Mouse (Mus musculus) CH12.LX (cell line): ENCODE measurements around the gene Rpl36al. TPM values are rescaled to one million over a fixed set of nuclear protein-coding genes. Genes with fewer than 3 reads are reported as not detected.
A peak's percentile ranks its signal among the peaks of the same experiment; 100 is the strongest.
"Not testable (repeated sequence)": the region's sequence is repeated elsewhere in the genome, so short reads cannot be mapped to it uniquely, and the experiment has no call there.

Experiments used
- DNase-seq: peaks from one replicate; pipeline ENCODE4 v3.0.0-alpha.2; 2013; ENCODE audit errors: extremely low read depth
- H3K27ac ChIP-seq: 2 replicates; pipeline ENCODE4 v1.5.1; 2012; ENCODE audit warnings: low read depth, mild to moderate bottlenecking, control low read depth, moderate library complexity; ENCODE audit not compliant: insufficient read depth
- H3K27me3 ChIP-seq: replicated peaks from 2 replicates; pipeline ENCODE3; 2012; ENCODE audit warnings: inconsistent platforms
- H3K36me3 ChIP-seq, 2 experiments: replicated peaks in 1 of 2; 2 replicates each; pipeline versions ENCODE3 to v1.6.1; 2012; ENCODE audit warnings: inconsistent platforms in 1 of 2, low read length in 1 of 2, mild to moderate bottlenecking in 1 of 2, mixed read lengths in 1 of 2, moderate library complexity in 1 of 2; ENCODE audit not compliant: control insufficient read depth in 1 of 2, insufficient read depth in 1 of 2
- H3K4me1 ChIP-seq, 2 experiments: 2 replicates each; pipeline ENCODE4 v1.6.1; 2012; ENCODE audit warnings: inconsistent platforms in 1 of 2, moderate library complexity in 1 of 2; ENCODE audit not compliant: insufficient read depth in 2 of 2, control insufficient read depth in 1 of 2
- H3K4me2 ChIP-seq: 2 replicates; pipeline ENCODE4 v1.6.1; 2012; ENCODE audit warnings: low read depth, mild to moderate bottlenecking, control low read depth; ENCODE audit not compliant: poor library complexity, insufficient read depth, severe bottlenecking
- H3K4me3 ChIP-seq, 3 experiments: fragments of 150-350 bp in 1 of 3; sonication (generic) in 1 of 3; replicated peaks in 1 of 3; 2 replicates each; pipeline versions ENCODE3 to v1.5.1; 2011 to 2012; ENCODE audit warnings: low read depth in 2 of 3, low read length in 2 of 3, mild to moderate bottlenecking in 2 of 3, moderate library complexity in 2 of 3, control low read depth in 1 of 3, improper control_type of control experiment in 1 of 3, inconsistent platforms in 1 of 3, mixed read lengths in 1 of 3; ENCODE audit not compliant: poor library complexity in 1 of 3
- H3K79me2 ChIP-seq: replicated peaks from 2 replicates; pipeline ENCODE4 v1.6.1; 2012; ENCODE audit warnings: mild to moderate bottlenecking, moderate library complexity; ENCODE audit not compliant: control insufficient read depth, poor library complexity, insufficient read depth, severe bottlenecking; ENCODE audit errors: extremely low read depth
- H3K9ac ChIP-seq: 2 replicates; pipeline ENCODE4 v1.6.1; 2012; ENCODE audit warnings: low read depth, mild to moderate bottlenecking, control low read depth, moderate library complexity; ENCODE audit not compliant: insufficient read depth
- H3K9me3 ChIP-seq: replicated peaks from 2 replicates; pipeline ENCODE3; 2012; ENCODE audit warnings: low read length, inconsistent platforms, mixed read lengths
- BHLHE40 ChIP-seq: IDR thresholded peaks from 2 replicates; pipeline ENCODE4 v1.6.1; 2011; ENCODE audit warnings: mild to moderate bottlenecking, low read depth, low read length, improper control_type of control experiment
- CTCF ChIP-seq, 2 experiments: IDR thresholded peaks in 1 of 2; conservative IDR thresholded peaks in 1 of 2; 2 replicates each; pipeline ENCODE4 v1.5.1; 2011 to 2012; ENCODE audit warnings: low read depth in 2 of 2, low read length in 2 of 2, improper control_type of control experiment in 1 of 2, inconsistent platforms in 1 of 2, mild to moderate bottlenecking in 1 of 2, moderate library complexity in 1 of 2
- E2F4 ChIP-seq: IDR thresholded peaks from 2 replicates; pipeline ENCODE4 v1.6.1; 2011; ENCODE audit warnings: low read depth, low read length, improper control_type of control experiment; ENCODE audit not compliant: insufficient replicate concordance
- IRF4 ChIP-seq: IDR thresholded peaks from 2 replicates; pipeline ENCODE4 v1.6.1; 2014; ENCODE audit warnings: low read depth, mild to moderate bottlenecking, inconsistent platforms, low read length, improper control_type of control experiment
- JUND ChIP-seq: conservative IDR thresholded peaks from 2 replicates; pipeline ENCODE4 v1.6.1; 2011; ENCODE audit warnings: low read depth, low read length, improper control_type of control experiment
- NELFE ChIP-seq: IDR thresholded peaks from 2 replicates; pipeline ENCODE4 v1.6.1; 2011; ENCODE audit warnings: low read depth, low read length, improper control_type of control experiment
- RAD21 ChIP-seq: IDR thresholded peaks from 2 replicates; pipeline ENCODE4 v1.6.1; 2011; ENCODE audit warnings: low read depth, mild to moderate bottlenecking, low read length, improper control_type of control experiment, moderate library complexity
- TBP ChIP-seq: conservative IDR thresholded peaks from 2 replicates; pipeline ENCODE4 v1.6.1; 2011; ENCODE audit warnings: low read depth, low read length, improper control_type of control experiment
- ZMIZ1 ChIP-seq: IDR thresholded peaks from 2 replicates; pipeline ENCODE4 v1.6.1; 2012; ENCODE audit warnings: low read depth, mild to moderate bottlenecking, inconsistent platforms, low read length, improper control_type of control experiment
- ZNF384 ChIP-seq: IDR thresholded peaks from 2 replicates; pipeline ENCODE4 v1.6.1; 2012; ENCODE audit warnings: low read depth, low read length, improper control_type of control experiment, inconsistent platforms
- dilution Hi-C: fragments of 300-500 bp; cut with MboI; formaldehyde crosslinking; loops from 2 replicates; pipeline ENCODE4 v1.14.3; 2020; ENCODE audit warnings: low sequenced_read_pairs; ENCODE audit not compliant: extremely low pct_unique_long_range_greater_than_20kb, extremely low pct_ligation_motif_present
- in situ Hi-C: fragments of 300-500 bp; cut with MboI; formaldehyde crosslinking; loops from 3 replicates; pipeline ENCODE4 v1.14.3; 2019; ENCODE audit warnings: low sequenced_read_pairs, low pct_ligation_motif_present, low pct_unique_long_range_greater_than_20kb, mixed read lengths
- polyA plus RNA-seq: library from polyadenylated mRNA; unstranded; fragments of >175 nt; gene quantifications from 2 replicates; pipeline ENCODE4 v1.2.1, GENCODE M21; 2012; ENCODE audit warnings: low read depth; ENCODE audit not compliant: insufficient read length
- total RNA-seq, 2 experiments: library from RNA; depleted of rRNA; stranded (reverse); fragments of 300-350 nt in 1 of 2; fragments of >200 nt in 1 of 2; gene quantifications; 2 replicates each; pipeline ENCODE4 v1.2.3; 2012 to 2014

The Rpl36al gene
- total and polyA plus RNA-seq, 3 experiments, result 828 to 1,571 (median 1,263) TPM

DNA sequence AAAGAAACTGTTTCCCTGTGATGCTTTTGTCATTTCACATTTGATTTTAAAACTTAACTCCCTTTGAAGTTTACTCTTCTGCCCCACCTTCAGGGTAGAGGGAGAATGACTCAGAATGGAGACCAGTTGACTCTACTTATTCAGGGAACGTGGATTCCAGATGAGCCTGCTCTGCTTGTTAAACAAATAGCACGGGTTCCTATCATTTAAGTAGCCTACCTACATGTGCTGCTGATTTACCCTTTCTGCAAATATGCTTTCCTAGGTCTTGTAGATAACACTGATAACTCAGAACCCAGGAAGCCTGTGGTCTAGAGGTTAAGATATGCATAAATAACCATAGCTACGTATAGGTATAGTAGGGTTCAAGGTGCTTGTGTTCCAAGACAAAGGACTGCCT, 19.0 kb downstream of the Rpl36al start:
- no peak for DNase-seq
- peaks cover 2% of the 10 kb centered on the region for H3K27me3 ChIP-seq
- H3K4me2 ChIP-seq, result no peak overlapping the region
- H3K27ac ChIP-seq, result no peak overlapping the region
- H3K4me1 ChIP-seq, result peaks cover 5 to 8% of the 10 kb centered on the region in 2 experiments
- dilution Hi-C loops, result no loop called here
- H3K79me2 ChIP-seq, result peaks cover 10% of the 10 kb centered on the region
- no peaks in the 10 kb centered on the region for H3K36me3 ChIP-seq
- H3K9ac ChIP-seq, result no peak overlapping the region
- H3K9me3 ChIP-seq, result no peaks in the 10 kb centered on the region
- H3K4me3 ChIP-seq, result no peak overlapping the region
- TF ChIP-seq JUND (0 out of 2 replicates have a peak, but pooled peaks have one; percentile 7), CTCF (conservative IDR thresholded peaks at IDR 0.05 in 1 of 2, IDR thresholded peaks at IDR 0.05 in 1 of 2; ENCODE audit: low read depth in 2 of 2, low read length in 2 of 2) (peak in 1 of 2 experiments; percentile 21; a peak in 1 of 4 replicates), RAD21 (no peak)
- in situ Hi-C loops, result no loop called here

DNA sequence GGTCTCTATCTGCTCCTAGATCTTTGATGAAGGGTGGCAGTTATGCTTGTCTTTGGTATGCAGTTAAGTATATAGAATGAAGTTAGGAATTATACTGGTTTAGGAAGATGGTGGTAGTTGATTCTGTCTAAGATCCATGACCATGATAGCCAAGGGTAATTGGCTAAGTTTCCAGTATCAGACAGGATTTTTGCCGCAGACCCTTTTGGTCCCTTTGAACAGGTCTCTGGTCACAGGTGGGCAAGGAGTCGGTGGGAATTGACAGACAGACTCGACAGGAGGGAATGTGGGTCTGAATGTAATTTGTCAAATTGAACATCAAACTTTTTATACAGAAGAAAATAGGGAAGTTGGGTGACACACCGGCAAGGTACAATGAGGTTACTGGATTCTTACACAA, 20.3 kb downstream of the Rpl36al start:
- in situ Hi-C loops, H3K4me1 ChIP-seq, H3K9ac ChIP-seq, H3K79me2 ChIP-seq, H3K27me3 ChIP-seq, dilution Hi-C loops, H3K36me3 ChIP-seq, H3K4me3 ChIP-seq, H3K4me2 ChIP-seq, DNase-seq, H3K9me3 ChIP-seq, H3K27ac ChIP-seq: not testable (repeated sequence)

DNA sequence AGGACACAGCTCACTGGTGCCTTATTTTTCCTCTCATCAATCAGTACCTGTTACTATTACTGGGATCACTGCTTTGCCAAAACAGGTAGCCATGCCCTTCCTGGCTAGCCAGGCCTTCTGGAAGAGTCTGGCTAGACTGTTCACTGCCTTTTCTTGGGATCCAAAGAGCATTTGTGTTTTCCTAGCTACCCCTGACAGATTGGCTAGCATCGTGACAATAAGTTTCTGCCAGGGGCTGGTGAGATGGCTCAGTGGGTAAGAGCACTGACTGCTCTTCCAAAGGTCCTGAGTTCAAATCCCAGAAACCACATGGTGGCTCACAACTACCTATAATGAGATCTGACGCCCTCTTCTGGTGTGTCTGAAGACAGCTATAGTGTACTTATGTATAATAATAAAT, 23.2 kb downstream of the Rpl36al start:
- dilution Hi-C loops, DNase-seq, H3K9me3 ChIP-seq, in situ Hi-C loops, H3K9ac ChIP-seq, H3K4me2 ChIP-seq, H3K27ac ChIP-seq, H3K4me1 ChIP-seq, H3K4me3 ChIP-seq, H3K27me3 ChIP-seq: not testable (repeated sequence)
- Histone ChIP-seq H3K36me3 (peaks cover 19 to 23% of the 10 kb centered on the region in 2 experiments), H3K79me2 (peaks cover 16% of the 10 kb centered on the region)
- TF ChIP-seq CTCF (conservative IDR thresholded peaks at IDR 0.05 in 1 of 2, IDR thresholded peaks at IDR 0.05 in 1 of 2; ENCODE audit: low read depth in 2 of 2, low read length in 2 of 2), result 0 out of 4 replicates have a peak, but pooled peaks of 1 of the 2 experiments have one; percentile 7
- peak; percentile 82 for TF ChIP-seq TBP

DNA sequence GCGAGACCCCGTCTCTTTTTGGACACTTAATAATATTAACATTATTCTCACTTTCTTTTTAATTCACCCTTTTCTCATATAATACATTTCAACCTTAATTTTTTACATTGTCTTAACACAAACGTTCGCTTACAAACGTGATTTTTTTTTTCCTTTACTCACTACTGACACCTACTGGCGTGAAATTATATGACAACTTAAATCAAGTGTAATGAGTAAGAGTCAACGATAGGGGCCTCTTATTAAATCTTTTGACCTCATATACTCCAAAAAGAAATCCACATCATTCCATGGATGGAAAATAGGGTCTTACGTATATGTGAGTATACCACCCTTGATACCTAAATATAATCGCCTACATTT, 24.3 kb downstream of the Rpl36al start:
- H3K9me3 ChIP-seq, result no peaks in the 10 kb centered on the region
- peak; percentile 84 for DNase-seq
- peaks cover 19 to 27% of the 10 kb centered on the region in 2 experiments for H3K36me3 ChIP-seq
- no peak overlapping the region for H3K27ac ChIP-seq
- H3K4me3 ChIP-seq, result peak overlapping the region in 2 of 3 experiments; percentile 28 to 31
- peaks cover 4 to 8% of the 10 kb centered on the region in 2 experiments; a peak in 3 of 4 replicates for H3K4me1 ChIP-seq
- TF ChIP-seq ZNF384 (peak; percentile 95), BHLHE40 (peak; percentile 55), CTCF (conservative IDR thresholded peaks at IDR 0.05 in 1 of 2, IDR thresholded peaks at IDR 0.05 in 1 of 2; ENCODE audit: low read depth in 2 of 2, low read length in 2 of 2) (peak; percentile 52 to 99; a peak in 3 of 4 replicates), ZMIZ1 (no peak), NELFE (peak; percentile 34; the same call in 1 of the 2 replicates), E2F4 (no peak), IRF4 (0 out of 2 replicates have a peak, but pooled peaks have one; percentile 7)
- H3K79me2 ChIP-seq, result peaks cover 16% of the 10 kb centered on the region
- H3K9ac ChIP-seq, result no peak overlapping the region
- in situ Hi-C loops, result no loop called here
- H3K27me3 ChIP-seq, result no peaks in the 10 kb centered on the region
- H3K4me2 ChIP-seq, result peak overlapping the region; percentile 50; the same call in 1 of the 2 replicates
- dilution Hi-C loops, result no loop called here
